Mouse (Mus musculus): ENCODE measurements around the gene Il12a. TPM values are rescaled to one million over a fixed set of nuclear protein-coding genes. Genes with fewer than 3 reads are reported as not detected.
"Not testable (repeated sequence)": the region's sequence is repeated elsewhere in the genome, so short reads cannot be mapped to it uniquely, and the experiment has no call there.

The Il12a gene
- polyA plus RNA-seq, 1 experiment = not detected

DNA sequence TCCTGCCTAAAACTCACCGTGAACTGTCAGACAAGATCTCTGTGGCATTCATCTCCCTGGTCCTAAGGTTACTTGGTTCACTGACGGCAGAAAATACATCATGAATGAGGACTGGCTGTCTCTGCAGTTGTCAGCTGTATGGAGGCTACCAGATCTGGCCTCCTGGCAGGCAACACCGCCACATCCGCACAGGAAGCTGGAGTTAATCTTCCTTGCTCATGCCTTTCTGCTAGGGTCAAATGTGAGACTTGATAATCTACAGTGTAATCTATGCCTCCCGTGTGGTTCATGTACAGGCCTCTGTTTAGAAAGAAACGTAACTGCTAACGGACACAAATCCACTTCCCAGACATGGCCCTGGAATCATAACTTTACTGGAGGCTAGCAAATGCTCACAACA lies 51.5 kb downstream of the Il12a start:
- DNase-seq (ENCODE audit: low read depth) = no peak

DNA sequence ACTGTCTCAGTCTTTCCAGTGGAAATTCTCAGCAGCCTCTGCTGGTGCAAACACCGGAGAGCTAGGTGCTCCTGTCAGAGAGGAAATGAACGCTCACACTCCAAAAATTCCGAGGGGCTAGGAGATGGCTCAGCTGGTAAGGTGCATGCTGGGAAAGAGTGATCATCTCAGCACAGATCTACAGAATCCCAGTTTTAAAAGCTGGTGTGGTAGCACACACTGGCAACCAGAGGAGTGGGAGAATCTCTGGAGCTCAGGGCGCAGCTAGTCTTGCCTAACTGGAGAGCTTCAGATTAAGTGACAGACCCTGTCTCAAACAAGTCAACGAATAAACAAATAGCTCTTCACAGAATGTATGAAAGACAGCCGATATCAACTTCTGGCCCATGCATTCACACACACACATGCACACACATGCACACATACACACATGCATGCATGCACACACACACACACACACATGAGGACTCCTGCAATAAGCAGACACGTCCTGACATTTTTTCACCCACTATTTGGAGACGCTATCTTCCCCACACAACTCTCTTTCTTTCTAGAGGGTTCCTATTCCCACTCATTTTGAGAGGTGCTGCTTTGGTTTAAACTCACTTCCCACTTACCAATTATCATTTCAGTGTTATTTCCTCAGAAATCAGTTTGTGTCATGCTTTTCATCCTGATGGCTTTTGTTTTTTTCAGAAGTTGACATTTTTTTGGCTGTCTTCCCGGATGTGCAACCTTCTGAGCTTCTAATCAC lies 52.5 kb downstream of the Il12a start:
- no peak for DNase-seq (ENCODE audit: low read depth)

DNA sequence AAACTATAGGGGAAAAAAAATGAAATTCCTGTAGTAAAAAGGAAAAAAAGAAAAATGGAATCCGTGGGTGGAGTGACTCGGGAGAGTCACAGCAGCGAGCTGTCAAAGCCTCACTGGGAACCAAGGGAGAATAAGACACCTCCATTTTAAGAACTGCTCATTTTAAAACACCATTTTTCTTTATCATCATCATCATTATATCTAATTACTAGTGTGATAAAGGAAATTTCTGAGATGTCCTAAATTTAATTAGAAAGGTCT lies 53.0 kb downstream of the Il12a start:
- DNase-seq (ENCODE audit: low read depth) = no peak

DNA sequence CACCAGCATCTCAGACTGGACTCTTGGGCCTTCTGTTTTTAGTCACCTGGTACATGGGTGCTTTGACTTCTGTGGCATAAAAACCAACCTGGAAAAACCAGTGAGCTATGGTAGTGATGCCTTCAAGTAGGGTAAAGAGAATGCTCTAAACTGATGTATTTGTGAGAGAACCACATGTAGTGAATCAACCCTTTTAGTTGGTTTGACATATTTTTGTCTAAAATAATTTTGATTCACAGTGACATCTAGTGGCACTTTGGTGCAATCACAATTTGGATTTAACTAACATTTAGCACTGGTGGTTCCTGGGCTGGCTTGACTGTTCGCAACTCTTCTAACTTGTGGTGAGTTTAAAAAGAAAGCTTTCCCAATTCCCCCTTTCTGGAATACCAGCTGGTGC lies 53.7 kb downstream of the Il12a start:
- no peak for DNase-seq (ENCODE audit: low read depth)

DNA sequence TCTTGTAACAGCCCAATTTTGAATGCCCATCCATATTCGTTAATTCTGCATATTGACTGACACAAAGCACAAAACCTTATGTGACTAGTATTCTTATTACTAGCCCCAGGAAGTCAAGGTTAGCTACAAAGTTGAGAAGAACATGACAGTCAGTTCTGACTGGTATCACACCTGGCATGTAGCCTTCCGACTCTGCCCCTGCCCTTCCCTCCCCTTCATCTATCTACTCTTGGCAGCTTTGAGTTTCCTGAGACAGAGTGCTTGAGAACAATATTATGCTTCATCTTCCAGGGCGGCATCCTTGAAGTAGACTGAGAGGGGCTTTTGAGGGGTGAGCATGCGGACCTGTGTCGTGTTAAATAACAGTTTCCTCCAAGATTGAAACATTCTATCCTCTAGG lies 54.6 kb downstream of the Il12a start:
- no peak for DNase-seq (ENCODE audit: low read depth)

DNA sequence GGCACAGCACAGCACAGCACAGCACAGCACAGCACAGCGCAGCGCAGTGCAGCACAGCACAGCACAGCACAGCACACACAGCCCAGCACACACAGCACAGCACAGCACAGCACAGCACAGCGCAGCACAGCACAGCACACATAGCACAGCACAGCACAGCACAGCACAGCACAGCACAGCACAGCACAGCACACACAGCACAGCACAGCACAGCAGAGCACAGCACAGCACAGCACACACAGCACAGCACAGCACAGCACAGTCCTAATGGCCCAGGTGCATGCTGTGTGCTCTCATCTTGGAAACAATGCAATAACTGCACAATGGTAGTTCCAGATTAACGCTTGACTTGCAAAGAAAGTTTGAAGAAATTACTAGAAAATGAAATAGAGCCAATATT lies 55.8 kb downstream of the Il12a start:
- not testable (repeated sequence) for DNase-seq (ENCODE audit: low read depth)

Other genes with a start within 250 kb of the Il12a start
- 1.5 and 2.6 TPM in 2 replicates for gene 1110032F04Rik, start 178.9 kb downstream of the Il12a start, polyA plus RNA-seq (2012; rRNA removed)

Measured in gonadal fat pad, adult 2 months (tissue).